Mouse (Mus musculus) E14TG2a.4 (cell line): ENCODE results near the gene Noa1.

Experiments
- H3K27me3 ChIP-seq: 2 replicates; pipeline ENCODE4 v1.6.1; 2014; ENCODE audit warnings: low read length, control low read depth; ENCODE audit not compliant: insufficient read depth
- H3K36me3 ChIP-seq: 2 replicates; pipeline ENCODE4 v1.6.1; 2014; ENCODE audit warnings: low read length, control low read depth; ENCODE audit not compliant: insufficient read depth
- H3K4me1 ChIP-seq: replicated peaks from 2 replicates; pipeline ENCODE4 v1.6.1; 2014; ENCODE audit warnings: low read depth, low read length, control low read depth
- H3K4me3 ChIP-seq: replicated peaks from 2 replicates; pipeline ENCODE4 v1.5.1; 2014; ENCODE audit warnings: mild to moderate bottlenecking, low read length
- H3K9me3 ChIP-seq: 2 replicates; pipeline ENCODE4 v1.6.1; 2014; ENCODE audit warnings: low read length, control low read depth
- CTCF ChIP-seq: conservative IDR thresholded peaks from 2 replicates; pipeline ENCODE4 v1.5.1; 2014; ENCODE audit warnings: low read length
- NANOG ChIP-seq: IDR thresholded peaks from 2 replicates; pipeline ENCODE4 v1.6.1; 2014; ENCODE audit warnings: borderline replicate concordance, low read length, mixed read lengths
- POU5F1 ChIP-seq: IDR thresholded peaks from 2 replicates; pipeline ENCODE4 v1.6.1; 2014; ENCODE audit warnings: low read length, borderline replicate concordance

Noa1 gene

GRCm38 (mm10) chr5:77281518-77282174, 28.2 kb downstream of the Noa1 start:
- Histone ChIP-seq H3K36me3 (peaks cover 98% of the 10 kb centered on the region), H3K4me1 (peaks cover 79% of the 10 kb centered on the region), H3K27me3 (peaks cover 20% of the 10 kb centered on the region), H3K4me3 (peak overlapping the region; percentile 68), H3K9me3 (no peaks in the 10 kb centered on the region)
- TF ChIP-seq CTCF (no peak), NANOG (no peak), POU5F1 (no peak)

- H3K4me3 ChIP-seq, result no peak overlapping the region; the same call in 1 of the 2 replicates
- TF ChIP-seq NANOG (no peak), POU5F1 (no peak), CTCF (no peak)
- peaks cover 97% of the 10 kb centered on the region for H3K4me1 ChIP-seq
- peaks cover 99% of the 10 kb centered on the region for H3K36me3 ChIP-seq
- no peaks in the 10 kb centered on the region for H3K9me3 ChIP-seq
- peaks cover 14% of the 10 kb centered on the region for H3K27me3 ChIP-seq
Observed at GRCm38 (mm10) chr5:77277204-77277603, 32.7 kb downstream of the Noa1 start.

GRCm38 (mm10) chr5:77275950-77276349, 33.9 kb downstream of the Noa1 start:
- peak; percentile 97 for TF ChIP-seq CTCF
- no peak for TF ChIP-seq NANOG
- no peak for TF ChIP-seq POU5F1

GRCm38 (mm10) chr5:77273151-77273550, 36.7 kb downstream of the Noa1 start:
- H3K4me1 ChIP-seq, result peaks cover 94% of the 10 kb centered on the region

More at GRCm38 (mm10) chr5:77275950-77276349, 33.9 kb downstream of the Noa1 start:
- H3K4me3 ChIP-seq, result 0 out of 2 replicates have a peak overlapping the region, but pooled peaks have one; percentile 3
- H3K4me1 ChIP-seq, result peaks cover 97% of the 10 kb centered on the region
- H3K27me3 ChIP-seq, result peaks cover 4% of the 10 kb centered on the region; the same call in 1 of the 2 replicates
- peaks cover 98% of the 10 kb centered on the region for H3K36me3 ChIP-seq
- H3K9me3 ChIP-seq, result no peaks in the 10 kb centered on the region

GRCm38 (mm10) chr5:77269399-77269798, 40.5 kb downstream of the Noa1 start:
- TF ChIP-seq NANOG (no peak), CTCF (peak; percentile 99)

More at GRCm38 (mm10) chr5:77273151-77273550, 36.7 kb downstream of the Noa1 start:
- no peaks in the 10 kb centered on the region for H3K9me3 ChIP-seq
- TF ChIP-seq CTCF (0 out of 2 replicates have a peak, but pooled peaks have one; percentile 6), POU5F1 (no peak)
- peaks cover 96% of the 10 kb centered on the region for H3K36me3 ChIP-seq
- peaks cover 3% of the 10 kb centered on the region for H3K27me3 ChIP-seq
- peak overlapping the region; percentile 61 for H3K4me3 ChIP-seq

GRCm38 (mm10) chr5:77267957-77268624, 41.8 kb downstream of the Noa1 start:
- peak overlapping the region; percentile 93 for H3K4me3 ChIP-seq
- H3K9me3 ChIP-seq, result no peaks in the 10 kb centered on the region
- peaks cover 51% of the 10 kb centered on the region for H3K36me3 ChIP-seq
- peaks cover 3% of the 10 kb centered on the region for H3K27me3 ChIP-seq
- peaks cover 75% of the 10 kb centered on the region for H3K4me1 ChIP-seq
- TF ChIP-seq NANOG (no peak), CTCF (no peak), POU5F1 (no peak)

More at GRCm38 (mm10) chr5:77269399-77269798, 40.5 kb downstream of the Noa1 start:
- peaks cover 3% of the 10 kb centered on the region for H3K27me3 ChIP-seq
- H3K4me3 ChIP-seq, result peak overlapping the region; percentile 93
- no peaks in the 10 kb centered on the region for H3K9me3 ChIP-seq
- peaks cover 75% of the 10 kb centered on the region for H3K4me1 ChIP-seq
- H3K36me3 ChIP-seq, result peaks cover 64% of the 10 kb centered on the region

- Histone ChIP-seq H3K36me3 (peaks cover 44% of the 10 kb centered on the region), H3K9me3 (no peaks in the 10 kb centered on the region), H3K4me1 (peaks cover 74% of the 10 kb centered on the region), H3K27me3 (peaks cover 3% of the 10 kb centered on the region), H3K4me3 (peak overlapping the region; percentile 93)
- TF ChIP-seq NANOG, result no peak
- TF ChIP-seq POU5F1, result no peak
- no peak for TF ChIP-seq CTCF
Observed at GRCm38 (mm10) chr5:77267441-77267840, 42.4 kb downstream of the Noa1 start.

GRCm38 (mm10) chr5:77266886-77267401, 42.9 kb downstream of the Noa1 start:
- peaks cover 40% of the 10 kb centered on the region for H3K36me3 ChIP-seq
- no peak for TF ChIP-seq NANOG
- TF ChIP-seq CTCF, result no peak
- TF ChIP-seq POU5F1, result no peak

More at GRCm38 (mm10) chr5:77266886-77267401, 42.9 kb downstream of the Noa1 start:
- Histone ChIP-seq H3K9me3 (no peaks in the 10 kb centered on the region), H3K27me3 (peaks cover 3% of the 10 kb centered on the region), H3K4me1 (peaks cover 74% of the 10 kb centered on the region), H3K4me3 (peak overlapping the region; percentile 93)
